Mouse (Mus musculus) kidney, adult 2 months (tissue): ENCODE measurements at regions not wholly inside any gene's neighbourhood (a gene's known extent, or its start where the extent isn't known, plus 50 kb on each side); places are given as distances from the start of the nearest gene placed in this dataset.

Experiments
- CTCF ChIP-seq: fragments of 200-500 bp; conservative IDR thresholded peaks from 2 replicates; pipeline ENCODE4 v1.5.1; 2011; ENCODE audit warnings: low read depth, mild to moderate bottlenecking, control low read depth, low read length, moderate library complexity, mixed read lengths; ENCODE audit not compliant: insufficient read depth, insufficient read length
- POLR2A ChIP-seq: fragments of 200-500 bp; IDR thresholded peaks from one replicate; pipeline ENCODE4 v1.6.1; 2011; ENCODE audit warnings: low read depth, low read length, control low read depth

DNA sequence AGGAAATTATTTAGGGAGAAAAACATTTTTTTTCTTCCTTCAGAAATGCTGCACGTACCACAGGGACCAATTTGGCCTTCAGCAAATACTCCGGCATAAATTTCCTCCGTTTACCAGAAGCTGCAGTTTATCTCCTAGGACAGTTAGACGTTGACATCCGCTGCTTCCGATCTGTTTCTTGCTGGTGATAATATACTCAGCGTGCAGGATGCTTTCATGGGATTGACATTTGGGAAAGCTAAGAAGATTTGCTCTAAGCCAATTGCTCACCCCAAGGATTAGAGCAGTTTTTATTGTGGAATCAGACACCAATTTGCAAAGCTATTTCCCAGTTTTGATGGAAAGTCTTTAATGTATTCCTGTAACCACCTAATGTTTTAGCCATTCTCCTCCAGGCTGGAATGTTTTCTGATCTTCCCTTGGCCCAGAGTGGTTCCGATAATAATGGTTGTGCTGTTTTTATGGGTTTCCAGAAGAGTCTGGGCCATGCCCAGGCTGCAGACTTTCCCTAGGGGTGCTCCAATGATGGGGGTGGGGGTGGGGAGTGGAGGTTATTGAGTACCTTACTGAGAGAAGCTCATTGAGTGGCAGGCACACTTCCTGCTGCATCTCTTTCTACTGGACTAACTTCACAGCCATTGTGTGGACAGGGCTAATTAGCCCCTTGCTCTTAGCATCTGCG, 52.1 kb upstream of the Ndufb4 start:
- TF ChIP-seq CTCF (no peak), POLR2A (no peak)
